Mouse (Mus musculus): ENCODE measurements around the gene Arhgap18.
"Not testable (repeated sequence)": the region's sequence is repeated elsewhere in the genome, so short reads cannot be mapped to it uniquely, and the experiment has no call there.

Arhgap18 gene

GRCm38 (mm10) chr10:26895726-26896125, 142.5 kb downstream of the Arhgap18 start:
- no peak for DNase-seq (ENCODE audit: low spot score in 2 of 2)

GRCm38 (mm10) chr10:26900426-26900825, 147.2 kb downstream of the Arhgap18 start:
- DNase-seq (ENCODE audit: low spot score in 2 of 2) = no peak

GRCm38 (mm10) chr10:26903781-26904180, 150.6 kb downstream of the Arhgap18 start:
- no peak for DNase-seq (ENCODE audit: low spot score in 2 of 2)

- DNase-seq (ENCODE audit: low spot score in 2 of 2) = no peak
Measured at GRCm38 (mm10) chr10:26911176-26911575, 158.0 kb downstream of the Arhgap18 start.

GRCm38 (mm10) chr10:26912112-26912797, 159.0 kb downstream of the Arhgap18 start:
- no peak for DNase-seq (ENCODE audit: low spot score in 2 of 2)

GRCm38 (mm10) chr10:26912807-26913206, 159.6 kb downstream of the Arhgap18 start:
- no peak for DNase-seq (ENCODE audit: low spot score in 2 of 2)

- peak in 1 of 2 experiments; percentile 15 for DNase-seq (ENCODE audit: low spot score in 2 of 2)
Measured at GRCm38 (mm10) chr10:26919307-26919977, 166.2 kb downstream of the Arhgap18 start.

- DNase-seq (ENCODE audit: low spot score in 2 of 2) = no peak
Measured at GRCm38 (mm10) chr10:26920383-26920979, 167.3 kb downstream of the Arhgap18 start.

- DNase-seq (ENCODE audit: low spot score in 2 of 2) = not testable (repeated sequence)
Measured at GRCm38 (mm10) chr10:26936056-26936455, 182.8 kb downstream of the Arhgap18 start.

- not testable (repeated sequence) for DNase-seq (ENCODE audit: low spot score in 2 of 2)
Measured at GRCm38 (mm10) chr10:26938464-26938863, 185.2 kb downstream of the Arhgap18 start.

GRCm38 (mm10) chr10:26939549-26939948, 186.3 kb downstream of the Arhgap18 start:
- no peak for DNase-seq (ENCODE audit: low spot score in 2 of 2)

GRCm38 (mm10) chr10:26948331-26948730, 195.1 kb downstream of the Arhgap18 start:
- DNase-seq (ENCODE audit: low spot score in 2 of 2) = no peak

GRCm38 (mm10) chr10:26949667-26950066, 196.4 kb downstream of the Arhgap18 start:
- no peak for DNase-seq (ENCODE audit: low spot score in 2 of 2)

GRCm38 (mm10) chr10:26950448-26950847, 197.2 kb downstream of the Arhgap18 start:
- no peak for DNase-seq (ENCODE audit: low spot score in 2 of 2)

- no peak for DNase-seq (ENCODE audit: low spot score in 2 of 2)
Measured at GRCm38 (mm10) chr10:26958513-26958912, 205.3 kb downstream of the Arhgap18 start.

Measured in frontal cortex, postnatal 14 days (tissue).